Mouse (Mus musculus) liver, adult 2 months (tissue): ENCODE data around the gene Dtx2. TPM values are rescaled to one million over a fixed set of nuclear protein-coding genes. Genes with fewer than 3 reads are reported as not detected.

Experiments used
- DNase-seq: peaks from one replicate; pipeline ENCODE4 v3.0.0-alpha.2; 2011; ENCODE audit warnings: low read depth, low spot score; ENCODE audit errors: extremely low read depth
- H3K27ac ChIP-seq: fragments of 200-500 bp; replicated peaks from 2 replicates; pipeline ENCODE4 v1.5.1; 2012; ENCODE audit warnings: low read depth, mild to moderate bottlenecking, control low read depth, inconsistent platforms, low read length; ENCODE audit not compliant: insufficient read depth
- H3K27me3 ChIP-seq: fragments of 200-500 bp; 2 replicates; pipeline ENCODE4 v1.6.1; 2012; ENCODE audit warnings: mild to moderate bottlenecking, moderate library complexity, low read length, inconsistent platforms; ENCODE audit not compliant: control insufficient read depth, insufficient read depth
- H3K36me3 ChIP-seq: fragments of 200-500 bp; 2 replicates; pipeline ENCODE4 v1.6.1; 2012; ENCODE audit warnings: low read length, inconsistent platforms; ENCODE audit not compliant: control insufficient read depth, insufficient read depth
- H3K4me1 ChIP-seq: fragments of 200-500 bp; 2 replicates; pipeline ENCODE4 v1.6.1; 2011; ENCODE audit warnings: low read length; ENCODE audit not compliant: control insufficient read depth, insufficient read depth
- H3K4me3 ChIP-seq: fragments of 200-500 bp; 2 replicates; pipeline ENCODE4 v1.5.1; 2011; ENCODE audit warnings: low read depth, mild to moderate bottlenecking, control low read depth, low read length, moderate library complexity; ENCODE audit not compliant: insufficient read depth
- H3K79me2 ChIP-seq: fragments of 200-500 bp; 2 replicates; pipeline ENCODE4 v1.6.1; 2012; ENCODE audit warnings: inconsistent platforms, mild to moderate bottlenecking, low read length, moderate library complexity; ENCODE audit not compliant: control insufficient read depth, insufficient read depth
- H3K9ac ChIP-seq: fragments of 200-500 bp; 2 replicates; pipeline ENCODE4 v1.6.1; 2012; ENCODE audit warnings: low read depth, mild to moderate bottlenecking, control low read depth, inconsistent platforms, low read length
- CTCF ChIP-seq: fragments of 200-500 bp; IDR thresholded peaks from 2 replicates; pipeline ENCODE4 v1.5.1; 2011; ENCODE audit warnings: low read depth, low read length, control low read depth
- POLR2A ChIP-seq: fragments of 200-500 bp; IDR thresholded peaks from 2 replicates; pipeline ENCODE4 v1.6.1; 2011; ENCODE audit warnings: low read length, control low read depth; ENCODE audit not compliant: insufficient read depth; ENCODE audit errors: extremely low read depth
- WGBS: fragments of 180-500 bp; shearing (Covaris S2); methylation state at CpG from one replicate; pipeline ENCODE4 v1.1.7; 2018; 5-methylcytosine and 5-hydroxymethylcytosine counted together
- polyA plus RNA-seq: library from polyadenylated mRNA; depleted of rRNA; stranded (reverse); fragments of >200 nt; gene quantifications from 2 replicates; pipeline ENCODE4 v1.2.3, GENCODE M21; 2012
- total RNA-seq: library from RNA; depleted of rRNA; stranded (reverse); fragments of >200 nt; gene quantifications from 2 replicates; pipeline ENCODE4 v1.2.3, GENCODE M21; 2014

Gene Dtx2
- total and polyA plus RNA-seq, 2 experiments: 1.0 to 7.1 TPM

DNA sequence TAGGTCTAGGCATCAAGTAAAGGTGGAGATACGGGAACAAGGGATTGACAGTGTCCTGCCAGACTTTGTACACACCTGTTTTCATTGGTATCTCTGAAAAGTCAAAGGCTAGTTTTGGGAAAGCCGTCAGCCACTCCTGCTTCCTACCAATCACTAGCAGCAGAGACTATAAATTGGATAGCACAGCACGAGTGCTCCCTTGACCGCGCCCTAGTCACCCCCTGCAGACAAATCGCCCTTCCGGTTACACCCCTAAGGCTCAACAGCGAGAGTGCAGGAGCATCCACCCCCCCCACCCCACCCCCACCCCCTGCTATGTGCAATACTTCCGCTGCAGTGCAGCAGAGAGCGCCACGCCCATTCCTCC lies 32.5 kb upstream of the Dtx2 start:
- TF ChIP-seq POLR2A (0 out of 2 replicates have a peak, but pooled peaks have one; percentile 17), CTCF (no peak)
- Histone ChIP-seq H3K9ac (peak overlapping the region; percentile 54), H3K4me1 (peaks cover 12% of the 10 kb centered on the region), H3K36me3 (no peaks in the 10 kb centered on the region), H3K27ac (peak overlapping the region; percentile 67), H3K27me3 (no peaks in the 10 kb centered on the region), H3K4me3 (peak overlapping the region; percentile 34), H3K79me2 (no peaks in the 10 kb centered on the region)
- WGBS: 1% methylated on average over 11 of the region's 11 CpGs
- no peak for DNase-seq

- Histone ChIP-seq H3K9ac (peak overlapping the region; percentile 73), H3K27me3 (no peaks in the 10 kb centered on the region), H3K79me2 (no peaks in the 10 kb centered on the region), H3K4me3 (peak overlapping the region; percentile 57), H3K4me1 (peaks cover 12% of the 10 kb centered on the region), H3K27ac (peak overlapping the region; percentile 72), H3K36me3 (no peaks in the 10 kb centered on the region)
- TF ChIP-seq CTCF (peak; percentile 29), POLR2A (peak; percentile 97)
- peak; percentile 99 for DNase-seq
- WGBS: under 1% methylated on average over 63 of the region's 64 CpGs
Measured at GRCm38 (mm10) chr5:135962492-135963279, 31.9 kb upstream of the Dtx2 start.

GRCm38 (mm10) chr5:135963280-135963627 lies 31.3 kb upstream of the Dtx2 start:
- Histone ChIP-seq H3K4me3 (peak overlapping the region; percentile 57), H3K27ac (peak overlapping the region; percentile 72), H3K27me3 (no peaks in the 10 kb centered on the region), H3K4me1 (peaks cover 9% of the 10 kb centered on the region), H3K79me2 (no peaks in the 10 kb centered on the region), H3K9ac (peak overlapping the region; percentile 73), H3K36me3 (no peaks in the 10 kb centered on the region)
- DNase-seq: no peak
- 10% methylated on average over 6 of the region's 6 CpGs for WGBS
- TF ChIP-seq CTCF (no peak), POLR2A (no peak)

- H3K4me1 ChIP-seq: peaks cover 9% of the 10 kb centered on the region
- no peak for DNase-seq
- no peaks in the 10 kb centered on the region for H3K27me3 ChIP-seq
- peak; percentile 27; the same call in 1 of the 2 replicates for TF ChIP-seq CTCF
- TF ChIP-seq POLR2A: no peak
- no peaks in the 10 kb centered on the region for H3K79me2 ChIP-seq
- H3K36me3 ChIP-seq: no peaks in the 10 kb centered on the region
- no peak overlapping the region for H3K9ac ChIP-seq
- no peak overlapping the region for H3K4me3 ChIP-seq
- no peak overlapping the region for H3K27ac ChIP-seq
- 14% methylated on average over 24 of the region's 24 CpGs for WGBS
Measured at GRCm38 (mm10) chr5:135965501-135965930, 29.1 kb upstream of the Dtx2 start.

- Histone ChIP-seq H3K36me3 (no peaks in the 10 kb centered on the region), H3K27me3 (no peaks in the 10 kb centered on the region), H3K4me1 (0 out of 2 replicates have a peak, but pooled peaks cover 1% of the 10 kb centered on the region), H3K4me3 (no peak overlapping the region), H3K79me2 (no peaks in the 10 kb centered on the region), H3K27ac (no peak overlapping the region), H3K9ac (no peak overlapping the region)
- TF ChIP-seq POLR2A: no peak
- peak; percentile 57 for TF ChIP-seq CTCF
- no peak for DNase-seq
- 57% methylated on average over 9 of the region's 9 CpGs for WGBS
Measured at GRCm38 (mm10) chr5:135966866-135967265, 27.7 kb upstream of the Dtx2 start.

DNA sequence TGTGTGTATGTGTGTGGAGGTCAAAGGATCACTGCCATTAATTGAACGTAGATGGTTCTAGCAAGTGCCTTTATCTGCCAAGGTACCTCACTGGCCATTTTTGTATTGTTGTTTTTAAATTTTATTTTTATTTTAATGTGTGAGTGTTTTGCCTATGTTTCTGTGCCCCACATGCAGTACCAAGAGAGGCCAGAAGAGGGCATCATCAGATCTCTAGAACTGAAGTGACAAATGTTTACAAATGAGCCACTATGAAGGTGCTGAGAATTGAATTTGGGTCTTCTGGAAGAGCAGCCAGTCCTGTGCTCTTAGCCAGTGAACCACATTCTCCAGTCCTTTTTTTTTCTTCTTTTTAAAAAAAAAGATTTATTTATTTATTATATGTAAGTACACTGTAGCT lies 25.8 kb upstream of the Dtx2 start:
- TF ChIP-seq CTCF (no peak), POLR2A (no peak)
- Histone ChIP-seq H3K4me1 (no peaks in the 10 kb centered on the region), H3K27me3 (no peaks in the 10 kb centered on the region), H3K4me3 (no peak overlapping the region), H3K9ac (no peak overlapping the region), H3K36me3 (no peaks in the 10 kb centered on the region), H3K79me2 (no peaks in the 10 kb centered on the region), H3K27ac (no peak overlapping the region)
- WGBS: 56% methylated on average over 1 of the region's 1 CpGs
- DNase-seq: peak; percentile 39
